Mouse (Mus musculus) stomach, postnatal 0 days (tissue): ENCODE measurements at regions not wholly inside any gene's neighbourhood (a gene's known extent, or its start where the extent isn't known, plus 50 kb on each side); places are given as distances from the start of the nearest gene placed in this dataset.

ENCODE experiments used
- CTCF ChIP-seq: IDR thresholded peaks from 2 replicates; pipeline ENCODE4 v1.5.1; 2016; ENCODE audit warnings: antibody characterized with exemption, low read depth, mild to moderate bottlenecking, moderate library complexity
- EP300 ChIP-seq: optimal IDR thresholded peaks from 2 replicates; pipeline ENCODE3; 2016; ENCODE audit warnings: antibody characterized with exemption

GRCm38 (mm10) chr1:73728377-73728776 is 395.9 kb downstream of the Tns1 start:
- TF ChIP-seq CTCF (no peak), EP300 (no peak)
